Mouse (Mus musculus) limb, embryonic 15.5 days (tissue): ENCODE results near the gene Lmbr1l. TPM values are rescaled to one million over a fixed set of nuclear protein-coding genes. Genes with fewer than 3 reads are reported as not detected.
A peak's percentile ranks its signal among the peaks of the same experiment; 100 is the strongest.
"Not testable (repeated sequence)": the region's sequence is repeated elsewhere in the genome, so short reads cannot be mapped to it uniquely, and the experiment has no call there.

Source experiments
- ATAC-seq: fragments of 200-750 bp; cut with Nextera tagmentation; 2 replicates; pipeline ENCODE4 v1.8.0; 2017; ENCODE audit warnings: low read depth, moderate TSS enrichment; ENCODE audit not compliant: insufficient number of reproducible peaks, low FRiP score, low TSS enrichment
- H3K27ac ChIP-seq: fragments of 300-500 bp; sonication (generic); 2 replicates; pipeline ENCODE4 v1.5.1; 2015; ENCODE audit warnings: moderate library complexity, mild to moderate bottlenecking, inconsistent platforms
- H3K27me3 ChIP-seq: fragments of 300-500 bp; sonication (generic); 2 replicates; pipeline ENCODE4 v1.6.1; 2015; ENCODE audit warnings: inconsistent platforms
- H3K36me3 ChIP-seq: fragments of 300-500 bp; sonication (generic); 2 replicates; pipeline ENCODE4 v1.6.1; 2015; ENCODE audit warnings: inconsistent platforms
- H3K4me1 ChIP-seq: fragments of 300-500 bp; sonication (generic); 2 replicates; pipeline ENCODE4 v1.6.1; 2015; ENCODE audit warnings: inconsistent platforms
- H3K4me2 ChIP-seq: fragments of 300-500 bp; sonication (generic); 2 replicates; pipeline ENCODE4 v1.6.1; 2015; ENCODE audit warnings: mild to moderate bottlenecking, inconsistent platforms
- H3K4me3 ChIP-seq: fragments of 300-500 bp; sonication (generic); 2 replicates; pipeline ENCODE4 v1.5.1; 2015; ENCODE audit warnings: mild to moderate bottlenecking, inconsistent platforms
- H3K9ac ChIP-seq: fragments of 300-500 bp; sonication (generic); 2 replicates; pipeline ENCODE4 v1.6.1; 2015; ENCODE audit warnings: inconsistent platforms
- H3K9me3 ChIP-seq: fragments of 300-500 bp; sonication (generic); 2 replicates; pipeline ENCODE4 v1.6.1; 2016; ENCODE audit warnings: inconsistent platforms
- WGBS: fragments of 180-500 bp; shearing (Covaris S2); methylation state at CpG from one replicate; pipeline ENCODE4 v1.1.7; 2015; 5-methylcytosine and 5-hydroxymethylcytosine counted together
- polyA plus RNA-seq: library from polyadenylated mRNA; unstranded; fragments of >200 nt; fragmentation: Nextera tagmentation; extraction: Ambion mirVana; gene quantifications from 2 replicates; pipeline ENCODE4 v1.2.1, GENCODE M21; 2015

Lmbr1l gene
- polyA plus RNA-seq, 1 experiment from 2014 or later, result 21.8 TPM

- Histone ChIP-seq H3K9ac (peak overlapping the region; percentile 80), H3K4me2 (peak overlapping the region; percentile 68), H3K4me3 (peak overlapping the region; percentile 63), H3K4me1 (peaks cover 25% of the 10 kb centered on the region), H3K27ac (peak overlapping the region; percentile 98)
- 5% methylated on average over 8 of the region's 9 CpGs for WGBS
- not testable (repeated sequence) for H3K36me3 ChIP-seq, H3K27me3 ChIP-seq, ATAC-seq, H3K9me3 ChIP-seq
These were observed 15.1 kb upstream of the Lmbr1l start for GRCm38 (mm10) chr15:98933004-98933671.

- no peaks in the 10 kb centered on the region for H3K27me3 ChIP-seq
- H3K9me3 ChIP-seq, result no peaks in the 10 kb centered on the region
- peaks cover 22% of the 10 kb centered on the region for H3K4me1 ChIP-seq
- no peak overlapping the region for H3K4me3 ChIP-seq
- no peak overlapping the region for H3K9ac ChIP-seq
- peaks cover 10% of the 10 kb centered on the region for H3K36me3 ChIP-seq
- H3K27ac ChIP-seq, result 0 out of 2 replicates have a peak overlapping the region, but pooled peaks have one; percentile 17
- no peak for ATAC-seq
- H3K4me2 ChIP-seq, result no peak overlapping the region
- WGBS, result 76% methylated on average over 3 of the region's 3 CpGs
These were observed 13.0 kb upstream of the Lmbr1l start for GRCm38 (mm10) chr15:98930998-98931397.

GRCm38 (mm10) chr15:98930017-98930734 lies 12.1 kb upstream of the Lmbr1l start:
- H3K9ac ChIP-seq, result no peak overlapping the region
- H3K9me3 ChIP-seq, result no peaks in the 10 kb centered on the region
- H3K27me3 ChIP-seq, result no peaks in the 10 kb centered on the region
- H3K4me3 ChIP-seq, result no peak overlapping the region
- H3K4me1 ChIP-seq, result peaks cover 15% of the 10 kb centered on the region
- H3K36me3 ChIP-seq, result peaks cover 10% of the 10 kb centered on the region
- no peak for ATAC-seq
- peak overlapping the region; percentile 38; the same call in 1 of the 2 replicates for H3K27ac ChIP-seq
- WGBS, result 51% methylated on average over 8 of the region's 8 CpGs
- no peak overlapping the region for H3K4me2 ChIP-seq

- H3K4me1 ChIP-seq, result peaks cover 13% of the 10 kb centered on the region
- ATAC-seq, result no peak
- H3K36me3 ChIP-seq, result peaks cover 10% of the 10 kb centered on the region
- H3K9ac ChIP-seq, result no peak overlapping the region
- H3K4me2 ChIP-seq, result no peak overlapping the region
- H3K27me3 ChIP-seq, result no peaks in the 10 kb centered on the region
- H3K4me3 ChIP-seq, result no peak overlapping the region
- no peak overlapping the region for H3K27ac ChIP-seq
- 12% methylated on average over 13 of the region's 13 CpGs for WGBS
- no peaks in the 10 kb centered on the region for H3K9me3 ChIP-seq
These were observed 10.7 kb upstream of the Lmbr1l start for GRCm38 (mm10) chr15:98928598-98929240.

GRCm38 (mm10) chr15:98927566-98927965 lies 9.5 kb upstream of the Lmbr1l start:
- Histone ChIP-seq H3K27me3 (no peaks in the 10 kb centered on the region), H3K9ac (no peak overlapping the region), H3K4me1 (peaks cover 10% of the 10 kb centered on the region), H3K9me3 (no peaks in the 10 kb centered on the region), H3K36me3 (peaks cover 10% of the 10 kb centered on the region), H3K27ac (no peak overlapping the region), H3K4me2 (no peak overlapping the region), H3K4me3 (no peak overlapping the region)
- no peak for ATAC-seq
- WGBS, result 80% methylated on average over 5 of the region's 5 CpGs

- H3K4me2 ChIP-seq, result no peak overlapping the region
- ATAC-seq, result no peak
- 75% methylated on average over 3 of the region's 3 CpGs for WGBS
- H3K27me3 ChIP-seq, result no peaks in the 10 kb centered on the region
- H3K27ac ChIP-seq, result no peak overlapping the region
- H3K9me3 ChIP-seq, result no peaks in the 10 kb centered on the region
- H3K4me3 ChIP-seq, result no peak overlapping the region
- no peak overlapping the region for H3K9ac ChIP-seq
- no peaks in the 10 kb centered on the region for H3K36me3 ChIP-seq
- peaks cover 5% of the 10 kb centered on the region; the same call in 1 of the 2 replicates for H3K4me1 ChIP-seq
These were observed 6.7 kb upstream of the Lmbr1l start for GRCm38 (mm10) chr15:98924682-98925081.

- 78% methylated on average over 2 of the region's 2 CpGs for WGBS
- Histone ChIP-seq H3K9me3 (no peaks in the 10 kb centered on the region), H3K27ac (no peak overlapping the region), H3K36me3 (no peaks in the 10 kb centered on the region), H3K4me2 (no peak overlapping the region), H3K4me3 (no peak overlapping the region), H3K9ac (no peak overlapping the region), H3K4me1 (no peaks in the 10 kb centered on the region), H3K27me3 (no peaks in the 10 kb centered on the region)
- no peak for ATAC-seq
These were observed 5.1 kb upstream of the Lmbr1l start for GRCm38 (mm10) chr15:98923031-98923537.

- Histone ChIP-seq H3K4me1 (no peaks in the 10 kb centered on the region), H3K9ac (no peak overlapping the region), H3K27ac (no peak overlapping the region), H3K4me3 (no peak overlapping the region), H3K27me3 (no peaks in the 10 kb centered on the region), H3K36me3 (no peaks in the 10 kb centered on the region), H3K4me2 (no peak overlapping the region), H3K9me3 (no peaks in the 10 kb centered on the region)
- ATAC-seq, result no peak
- WGBS, result 53% methylated on average over 3 of the region's 3 CpGs
These were observed 4.5 kb upstream of the Lmbr1l start for GRCm38 (mm10) chr15:98922581-98922980.

- Histone ChIP-seq H3K9me3 (no peaks in the 10 kb centered on the region), H3K27me3 (no peaks in the 10 kb centered on the region), H3K9ac (no peak overlapping the region), H3K36me3 (no peaks in the 10 kb centered on the region), H3K4me3 (no peak overlapping the region), H3K27ac (no peak overlapping the region), H3K4me2 (no peak overlapping the region), H3K4me1 (peaks cover 7% of the 10 kb centered on the region)
- no peak for ATAC-seq
- WGBS, result 76% methylated on average over 5 of the region's 5 CpGs
These were observed 3.5 kb upstream of the Lmbr1l start for GRCm38 (mm10) chr15:98921510-98921909.

GRCm38 (mm10) chr15:98918499-98918895 lies 466 bp upstream of the Lmbr1l start:
- ATAC-seq, H3K9me3 ChIP-seq, H3K27me3 ChIP-seq, H3K36me3 ChIP-seq: not testable (repeated sequence)
- peak overlapping the region; percentile 84 for H3K4me3 ChIP-seq
- H3K27ac ChIP-seq, result peak overlapping the region; percentile 95
- H3K9ac ChIP-seq, result 0 out of 2 replicates have a peak overlapping the region, but pooled peaks have one; percentile 14
- peaks cover 19% of the 10 kb centered on the region for H3K4me1 ChIP-seq
- H3K4me2 ChIP-seq, result peak overlapping the region; percentile 78
- 22% methylated on average over 8 of the region's 8 CpGs for WGBS

- peaks cover 19% of the 10 kb centered on the region for H3K4me1 ChIP-seq
- H3K9me3 ChIP-seq, result no peaks in the 10 kb centered on the region
- H3K9ac ChIP-seq, result peak overlapping the region; percentile 76
- H3K4me3 ChIP-seq, result peak overlapping the region; percentile 84
- ATAC-seq, result no peak
- WGBS, result under 1% methylated on average over 14 of the region's 14 CpGs
- peak overlapping the region; percentile 78 for H3K4me2 ChIP-seq
- H3K36me3 ChIP-seq, result peaks cover 23% of the 10 kb centered on the region
- H3K27ac ChIP-seq, result peak overlapping the region; percentile 95
- H3K27me3 ChIP-seq, result no peaks in the 10 kb centered on the region
These were observed 940 bp downstream of the Lmbr1l start for GRCm38 (mm10) chr15:98917091-98917490.

- H3K27ac ChIP-seq, result no peak overlapping the region
- H3K4me1 ChIP-seq, result peaks cover 19% of the 10 kb centered on the region
- peaks cover 34% of the 10 kb centered on the region for H3K36me3 ChIP-seq
- H3K4me2 ChIP-seq, result peak overlapping the region; percentile 78
- no peaks in the 10 kb centered on the region for H3K9me3 ChIP-seq
- no peak for ATAC-seq
- H3K9ac ChIP-seq, result no peak overlapping the region
- WGBS, result 85% methylated on average over 4 of the region's 4 CpGs
- no peaks in the 10 kb centered on the region for H3K27me3 ChIP-seq
- H3K4me3 ChIP-seq, result peak overlapping the region; percentile 84; the same call in 1 of the 2 replicates
These were observed 2.0 kb downstream of the Lmbr1l start for GRCm38 (mm10) chr15:98916016-98916415.
